Mouse (Mus musculus) heart, embryonic 16.5 days (tissue): Measurements from ENCODE around the gene Stk32b. TPM values are rescaled to one million over a fixed set of nuclear protein-coding genes. Genes with fewer than 3 reads are reported as not detected.

Source experiments
- polyA plus RNA-seq: library from polyadenylated mRNA; unstranded; fragments of >200 nt; fragmentation: Nextera tagmentation; extraction: Ambion mirVana; gene quantifications from 2 replicates; pipeline ENCODE4 v1.2.1, GENCODE M21; 2015

Gene Stk32b
- polyA plus RNA-seq, 1 experiment from 2014 or later = 0.79 TPM

Other genes with a start within 250 kb of the Stk32b start
- 16.5 and 20.7 TPM in 2 replicates for gene Cytl1, start 18.3 kb upstream of the Stk32b start, polyA plus RNA-seq
- gene Msx1, start 107.4 kb upstream of the Stk32b start, polyA plus RNA-seq = 6.5 and 7.6 TPM in 2 replicates